Mouse (Mus musculus) cortical plate, adult 2 months (tissue): Measurements from ENCODE around the gene Med6.

ENCODE experiments used
- CTCF ChIP-seq: fragments of 200-500 bp; IDR thresholded peaks from 2 replicates; pipeline ENCODE4 v1.5.1; 2011; ENCODE audit warnings: mild to moderate bottlenecking, control low read depth, low read length; ENCODE audit not compliant: insufficient read depth; ENCODE audit errors: extremely low read depth
- POLR2A ChIP-seq: fragments of 200-500 bp; IDR thresholded peaks from 2 replicates; pipeline ENCODE4 v1.6.1; 2011; ENCODE audit warnings: mild to moderate bottlenecking, low read length, control low read depth; ENCODE audit not compliant: insufficient read depth; ENCODE audit errors: extremely low read depth

- TF ChIP-seq CTCF (no peak), POLR2A (no peak)
Observed at GRCm38 (mm10) chr12:81604995-81605784, 10.4 kb upstream of the Med6 start.
